Mouse (Mus musculus) activated CD4-positive, CD25-positive, alpha-beta regulatory T cell (primary cell): ENCODE results near the gene Bhlhe41. TPM values are rescaled to one million over a fixed set of nuclear protein-coding genes. Genes with fewer than 3 reads are reported as not detected.

Experiments
- polyA plus RNA-seq, 2 experiments: library from polyadenylated mRNA; unstranded; fragments of 100-300 nt; shearing (Covaris generic); gene quantifications; one replicate each; pipeline ENCODE4 v1.2.1; 2017

Bhlhe41 gene
- polyA plus RNA-seq = under 1 TPM; 0.11 to 0.32 TPM

DNA sequence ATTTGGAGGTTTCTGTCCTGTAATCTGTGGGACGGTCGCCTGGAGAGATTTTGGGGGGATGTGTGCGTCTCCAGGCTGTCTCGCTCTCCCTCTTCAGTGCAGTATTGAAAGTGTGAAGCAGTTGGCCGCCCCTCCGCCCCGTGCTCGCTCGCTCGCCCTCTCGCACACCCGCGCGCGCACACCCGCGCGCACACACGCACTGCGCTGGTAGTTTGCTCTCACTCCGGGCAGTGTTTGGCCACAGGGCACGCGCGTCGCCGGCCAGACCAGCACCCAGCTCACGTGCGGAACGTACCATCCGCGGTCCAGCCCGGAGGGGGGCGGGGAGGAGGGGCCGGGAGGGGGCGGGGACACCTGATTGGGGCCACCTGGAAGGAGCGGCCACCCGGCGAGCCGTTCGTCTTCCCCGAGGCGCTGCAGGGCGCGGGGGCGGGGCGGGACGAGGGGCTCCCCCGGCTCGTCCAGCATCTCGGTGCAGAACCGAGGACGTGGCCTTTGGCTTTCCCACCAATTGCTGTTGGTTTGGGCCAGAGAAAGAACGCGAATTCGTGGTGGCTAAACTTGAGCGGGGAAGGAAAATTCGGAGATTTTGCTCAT is at the start of gene Bhlhe41:
Gene Bhlhe41 (minus strand): TSS at position 270 of the 597 bp plus-strand sequence.

Other genes starting within 250 kb of the Bhlhe41 start
- not detected for gene Tuba3b, start 249.8 kb downstream of the Bhlhe41 start, polyA plus RNA-seq
- gene Rassf8, start 118.8 kb downstream of the Bhlhe41 start, polyA plus RNA-seq = under 1 TPM in 1 of 2 experiments, not detected in 1; 0.80 TPM
- under 1 TPM in 1 of 2 experiments, not detected in 1; 0.04 TPM for gene Sspn, start 66.1 kb upstream of the Bhlhe41 start, polyA plus RNA-seq